Mouse (Mus musculus): ENCODE data around the gene Gm9857.
A peak's percentile ranks its signal among the peaks of the same experiment; 100 is the strongest.

DNA sequence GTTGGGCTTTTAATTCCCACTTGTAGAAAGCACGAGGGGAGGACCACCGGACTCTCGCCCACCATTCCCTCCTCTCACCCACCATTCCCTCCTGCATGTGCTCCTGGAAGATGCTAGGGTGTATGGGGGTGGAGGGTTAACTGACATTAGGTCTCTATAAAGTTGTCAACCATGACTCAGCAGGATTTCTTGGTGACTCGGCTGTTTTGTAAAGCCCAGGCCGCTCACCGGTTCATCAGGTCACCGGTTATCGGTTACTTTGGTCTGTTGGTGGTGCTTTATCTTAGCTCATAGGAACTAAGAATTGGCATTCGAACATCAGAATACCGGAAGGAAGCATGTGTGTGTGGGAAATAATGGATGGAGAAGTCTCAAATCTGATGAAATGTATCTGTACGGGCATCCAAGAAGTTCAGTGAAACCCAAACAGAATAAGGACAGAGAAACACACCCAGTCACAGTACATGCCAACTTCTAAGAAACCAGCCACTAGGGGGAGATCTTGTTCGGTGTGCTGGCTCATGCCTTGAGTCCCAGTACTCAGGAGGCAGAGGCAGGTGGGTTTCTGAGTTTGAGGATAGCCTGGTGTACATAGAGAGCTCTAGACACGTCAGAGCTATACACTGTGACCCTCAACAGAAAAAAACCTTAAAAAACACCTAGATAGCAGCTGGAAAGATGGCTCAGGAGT, 37.2 kb upstream of the Gm9857 start:
- peak; percentile 29; the same call in 1 of the 2 replicates for TF ChIP-seq CTCF (IDR thresholded peaks at IDR 0.05; ENCODE audit: low read depth, low read length)
- no peak for TF ChIP-seq POLR2A (IDR thresholded peaks at IDR 0.05; ENCODE audit: borderline replicate concordance, low read depth, low read length)

All from bone marrow macrophage, adult 2 months (primary cell).